Mouse (Mus musculus) brain, embryonic 14.5 days (tissue): ENCODE data around the gene Gapdh. TPM values are rescaled to one million over a fixed set of nuclear protein-coding genes. Genes with fewer than 3 reads are reported as not detected.

ENCODE experiments used
- DNase-seq: peaks from one replicate; pipeline ENCODE4 v3.0.0-alpha.2; 2011; ENCODE audit warnings: low read depth
- CTCF ChIP-seq: fragments of 200-500 bp; IDR thresholded peaks from 2 replicates; pipeline ENCODE4 v1.5.1; 2012; ENCODE audit warnings: inconsistent platforms, mild to moderate bottlenecking, moderate library complexity, borderline replicate concordance; ENCODE audit not compliant: insufficient read depth, insufficient read length; ENCODE audit errors: extremely low read depth
- POLR2A ChIP-seq: fragments of 200-500 bp; IDR thresholded peaks from 2 replicates; pipeline ENCODE4 v1.6.1; 2012; ENCODE audit warnings: mild to moderate bottlenecking, inconsistent platforms, borderline replicate concordance; ENCODE audit not compliant: poor library complexity, insufficient read depth, insufficient read length, severe bottlenecking; ENCODE audit errors: extremely low read depth
- polyA plus RNA-seq: library from polyadenylated mRNA; depleted of rRNA; stranded (reverse); fragments of >200 nt; gene quantifications from 2 replicates; pipeline ENCODE4 v1.2.3, GENCODE M21; 2012; rRNA removed

The Gapdh gene
- 2,343 and 3,527 TPM in 2 replicates for polyA plus RNA-seq

GRCm38 (mm10) chr6:125166051-125166751 lies at the start of gene Gapdh:
Gene Gapdh (minus strand): TSS chr6:125166467.
- DNase-seq, result peak; percentile 74
- TF ChIP-seq POLR2A (no peak), CTCF (no peak)

DNA sequence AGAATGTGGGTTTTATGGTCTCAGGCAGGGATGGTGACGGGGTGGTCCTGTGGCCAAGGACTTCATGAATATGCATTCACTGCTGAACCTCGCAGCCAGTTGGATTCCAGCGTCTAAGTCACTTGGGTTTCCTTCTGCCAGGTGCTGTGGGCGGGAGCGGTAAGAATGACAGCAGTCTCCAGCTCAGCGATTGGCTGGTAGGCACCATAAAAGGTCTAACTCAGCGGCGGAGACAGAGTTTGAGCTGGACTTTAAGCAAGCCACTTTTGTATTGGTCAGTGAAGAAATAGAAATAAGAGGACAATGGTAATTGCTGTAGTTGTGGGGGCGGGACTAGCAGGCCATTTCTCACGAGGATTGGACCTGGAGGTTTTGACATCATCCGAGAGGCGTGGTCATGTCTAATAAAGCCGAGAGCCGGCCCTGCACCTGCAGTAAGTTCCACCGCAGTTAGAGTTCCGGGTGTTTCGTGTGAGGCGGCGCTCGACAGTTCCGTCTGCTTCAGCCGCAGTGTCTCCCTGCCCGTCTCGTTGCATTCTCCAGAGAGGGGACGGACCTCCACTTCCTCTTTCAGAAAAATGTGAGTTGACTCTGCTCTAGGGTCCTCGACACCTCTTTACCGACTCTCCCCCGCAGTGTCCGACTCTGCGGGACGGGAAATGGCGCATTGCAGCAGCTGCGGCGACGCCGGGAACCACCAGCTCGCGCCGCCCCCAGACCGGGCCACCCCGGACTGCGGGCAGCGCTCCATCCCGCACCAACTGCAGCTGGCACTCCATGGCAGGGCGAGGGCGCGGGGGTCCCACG lies 49.1 kb upstream of the Gapdh start, which contains the start of gene Vamp1:
Gene Vamp1 (plus strand): TSS at position 404 of the 807 bp plus-strand sequence.
- peak; percentile 99 for DNase-seq
- TF ChIP-seq CTCF (no peak), POLR2A (peak; percentile 75; the same call in 1 of the 2 replicates)

DNA sequence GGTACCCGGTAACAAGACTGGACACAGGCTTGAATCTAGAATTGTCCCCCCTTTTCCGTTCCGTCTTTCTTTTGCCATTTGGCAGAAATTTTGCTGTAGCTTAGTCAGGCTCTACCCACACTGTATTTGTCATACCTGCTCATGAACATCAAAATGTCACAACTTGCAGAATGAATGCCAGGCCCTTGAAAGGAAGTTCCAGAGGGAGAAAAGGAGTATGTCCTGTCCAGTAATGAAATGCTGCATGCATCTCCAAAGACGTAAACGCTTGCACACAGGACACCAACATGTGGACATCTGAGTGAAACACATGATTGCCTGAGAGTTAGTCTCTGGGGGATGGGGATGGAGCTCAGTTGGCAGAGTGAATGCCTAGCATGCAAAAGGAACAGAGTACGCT lies 47.4 kb upstream of the Gapdh start:
- DNase-seq, result no peak
- TF ChIP-seq CTCF (no peak), POLR2A (no peak)

DNA sequence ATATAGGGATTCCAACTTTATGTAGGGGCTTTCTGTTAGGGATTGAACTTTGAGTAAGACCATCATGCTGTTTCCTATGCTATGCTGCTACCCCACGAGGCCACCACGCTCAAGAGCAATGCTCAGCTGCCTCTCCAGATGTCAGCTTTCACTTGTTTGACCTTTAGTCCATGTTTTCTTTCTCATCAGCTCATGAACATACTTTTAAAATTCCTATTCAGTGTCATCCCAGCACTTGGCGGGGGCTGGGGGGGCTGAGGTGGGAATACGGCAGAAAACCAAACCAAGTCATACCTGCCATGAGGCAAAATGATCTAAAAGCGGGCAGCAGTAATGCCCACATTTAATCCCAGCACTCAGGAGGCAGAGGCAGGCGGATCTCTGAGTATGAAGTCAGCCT lies 46.9 kb upstream of the Gapdh start:
- TF ChIP-seq CTCF (no peak), POLR2A (no peak)
- no peak for DNase-seq

DNA sequence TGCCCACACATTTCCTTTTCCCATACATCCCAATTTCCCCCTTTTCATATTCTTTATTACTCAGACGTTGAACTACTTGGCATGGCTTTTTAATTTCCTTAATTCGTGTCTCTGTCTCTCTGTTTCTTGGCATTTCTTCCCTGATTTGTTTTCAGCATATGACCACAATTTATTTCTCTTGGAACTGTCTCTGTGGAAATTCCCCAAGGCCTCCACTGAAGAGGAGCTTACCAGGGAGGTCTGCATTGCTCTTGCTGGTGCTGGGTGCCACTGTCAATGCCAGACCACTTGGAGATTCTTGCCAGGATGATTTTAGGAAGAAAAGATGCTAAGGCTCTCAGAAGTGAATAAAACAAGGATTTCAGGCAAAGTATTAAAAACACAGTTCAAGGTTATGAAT lies 46.4 kb upstream of the Gapdh start:
- TF ChIP-seq CTCF (no peak), POLR2A (no peak)
- no peak for DNase-seq

GRCm38 (mm10) chr6:125210436-125210835 lies 44.2 kb upstream of the Gapdh start:
- DNase-seq, result no peak
- no peak for TF ChIP-seq CTCF
- TF ChIP-seq POLR2A, result no peak

DNA sequence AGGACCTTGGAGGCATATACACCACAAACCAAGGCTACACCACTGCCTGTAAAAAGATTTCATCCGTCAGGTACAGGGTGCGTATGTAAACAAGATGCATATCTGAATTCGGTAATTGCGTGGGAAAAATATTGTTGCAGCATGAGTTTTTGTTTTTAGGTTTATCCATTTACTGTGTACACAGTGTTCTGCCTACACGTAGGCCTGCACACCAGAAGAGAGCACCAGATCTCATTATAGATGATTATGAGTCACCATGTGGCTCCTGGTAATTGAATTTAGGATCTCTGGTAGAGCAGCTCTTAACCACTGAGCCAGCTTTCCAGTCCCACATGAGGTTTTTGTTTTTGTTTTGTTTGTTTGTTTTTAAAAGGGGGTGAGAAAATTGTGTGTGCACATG lies 30.9 kb upstream of the Gapdh start:
- TF ChIP-seq CTCF (no peak), POLR2A (no peak)
- DNase-seq, result no peak

DNA sequence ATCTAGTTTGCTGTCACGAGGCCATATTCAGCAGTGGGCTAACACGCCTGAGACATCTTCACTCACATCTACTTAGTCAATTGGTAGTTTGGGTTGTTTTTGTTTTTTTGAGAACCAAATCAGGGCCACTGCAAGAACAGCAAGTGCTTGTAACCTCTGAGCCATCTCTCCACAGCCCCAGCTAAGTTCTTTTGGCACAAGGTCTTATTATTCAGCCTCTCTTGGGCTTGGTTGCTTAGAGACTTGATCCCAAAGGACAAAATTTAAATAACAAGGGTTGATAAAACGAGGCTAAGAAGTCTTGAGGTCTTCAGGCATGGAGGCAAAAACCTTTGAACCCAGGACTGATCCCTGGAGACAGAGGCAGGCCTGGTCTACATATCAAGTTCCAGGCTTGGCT lies 30.0 kb upstream of the Gapdh start:
- TF ChIP-seq POLR2A (no peak), CTCF (no peak)
- peak; percentile 30 for DNase-seq

GRCm38 (mm10) chr6:125195541-125196075 lies 29.3 kb upstream of the Gapdh start:
- TF ChIP-seq POLR2A (no peak), CTCF (no peak)
- DNase-seq, result no peak

- no peak for TF ChIP-seq CTCF
- no peak for TF ChIP-seq POLR2A
Observed at GRCm38 (mm10) chr6:125193390-125193789, 27.1 kb upstream of the Gapdh start.

DNA sequence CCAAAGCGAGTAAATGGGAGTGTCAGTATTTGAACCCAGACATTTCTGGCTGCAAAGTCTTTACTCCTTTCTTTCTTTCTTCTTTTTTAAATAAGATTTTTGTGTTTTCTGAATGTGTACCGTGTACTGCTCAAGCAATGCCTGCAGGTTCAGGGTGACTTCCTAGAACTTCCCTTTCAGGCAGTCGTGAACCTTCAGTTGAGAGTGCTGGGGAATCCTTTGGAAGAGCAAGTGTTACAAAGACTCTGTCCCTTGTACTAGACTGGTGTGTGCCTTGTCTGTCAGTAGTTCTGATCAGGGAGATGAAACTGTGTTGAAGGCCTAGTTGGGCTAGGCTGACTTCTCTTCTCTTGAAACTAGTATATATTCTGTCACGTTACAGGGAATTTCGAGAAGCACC lies 26.6 kb upstream of the Gapdh start:
- TF ChIP-seq POLR2A, result no peak
- TF ChIP-seq CTCF, result no peak
- DNase-seq, result no peak

More at GRCm38 (mm10) chr6:125193390-125193789, 27.1 kb upstream of the Gapdh start:
- no peak for DNase-seq

DNA sequence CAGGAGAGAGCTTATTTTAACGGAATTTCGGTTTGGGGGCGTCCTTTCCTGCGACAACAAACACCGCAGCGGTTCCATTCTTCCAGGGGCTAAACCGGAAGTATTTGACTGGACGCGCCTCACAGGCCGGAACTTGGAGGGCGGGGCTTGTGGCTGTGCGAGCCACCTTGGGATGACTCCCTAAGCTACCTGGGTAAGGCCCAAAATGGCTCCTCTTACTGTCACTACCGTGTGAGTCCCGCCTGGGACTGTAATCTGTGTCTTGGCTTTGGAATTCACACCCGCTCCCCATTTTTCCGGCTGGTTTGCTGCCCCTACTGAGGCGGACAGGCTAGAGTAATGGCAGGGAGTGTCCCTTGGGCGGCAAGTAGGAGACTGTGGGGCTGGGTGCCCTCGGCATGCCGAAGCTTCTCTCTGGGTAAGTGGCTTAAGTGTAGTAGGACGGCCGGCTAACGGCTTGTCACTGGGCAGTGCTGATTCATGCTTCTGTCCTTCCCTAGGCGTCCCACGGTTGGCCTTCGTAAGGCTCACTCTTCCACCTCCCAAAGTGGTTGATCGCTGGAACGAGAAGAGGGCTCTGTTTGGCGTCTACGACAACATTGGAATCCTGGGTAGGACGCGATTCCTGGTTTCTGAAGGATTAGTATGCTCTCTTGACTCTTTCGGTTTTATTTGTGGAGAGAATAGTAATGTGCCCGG lies 25.9 kb upstream of the Gapdh start:
- peak; percentile 98 for DNase-seq
- TF ChIP-seq POLR2A, result no peak
